In genomic region chrX:164446106-164446551, GRCm38 (mm10) we compare ENCODE assay signal across 13 mouse cellular contexts. TPM values are rescaled to one million over a fixed set of nuclear protein-coding genes. Genes with fewer than 3 reads are reported as not detected.
A peak's percentile ranks its signal among the peaks of the same experiment; 100 is the strongest.
DNase-seq lines count a peak whose midpoint lies in the region; ATAC-seq and TF ChIP-seq lines count a peak whose summit lies in the region.
"Had no signal": no experiment of that assay in that cellular context is flagged by ENCODE, and none has a peak within 500 bp of the region (broad histone marks: within the 10 kb centered on the region; RNA-seq: fewer than 3 reads in every experiment).

No protein-coding gene starts in this region.

- intact Hi-C loops in heart, adult 2 months (cut with DNase I): loop anchor here (5.0 kb wide), 1 partner anchor 264 kb away; no protein-coding TSS in a partner anchor
- intact Hi-C loops in heart, postnatal 36 days (cut with DNase I): no loop called here

- ATAC-seq in lung, postnatal 0 days: peak; percentile 70
- ATAC-seq: hindbrain, postnatal 0 days had no signal

- H3K4me3 ChIP-seq in heart, adult 2 months: no peak overlapping the region
- H3K4me3 ChIP-seq in lung, postnatal 0 days (ENCODE audit: low read depth, low read length): no peak overlapping the region
- H3K4me3 ChIP-seq: embryonic facial prominence, embryonic 13.5 days had no signal

- H3K27me3 ChIP-seq in heart, adult 2 months (ENCODE audit: control insufficient read depth, insufficient read depth, low read length): no peaks in the 10 kb centered on the region
- no peaks in the 10 kb centered on the region for H3K27me3 ChIP-seq in lung, postnatal 0 days (replicated peaks; ENCODE audit: insufficient read depth, low read length)

- 78% methylated on average over 10 of the region's 10 CpGs for WGBS in heart, adult 2 months
- whole genome bisulfite sequencing in lung, postnatal 0 days: 57% methylated on average over 10 of the region's 10 CpGs

- H3K36me3 ChIP-seq in heart, adult 2 months (ENCODE audit: control insufficient read depth, insufficient read depth, low read length): no peaks in the 10 kb centered on the region
- H3K36me3 ChIP-seq in lung, postnatal 0 days (ENCODE audit: insufficient read depth, low read length): no peaks in the 10 kb centered on the region
- H3K36me3 ChIP-seq: embryonic facial prominence, embryonic 13.5 days had no signal

- H3K27ac ChIP-seq in heart, adult 2 months: no peak overlapping the region
- H3K27ac ChIP-seq in lung, postnatal 0 days (ENCODE audit: low read length): no peak overlapping the region
- H3K27ac ChIP-seq: embryonic facial prominence, embryonic 13.5 days; hindbrain, postnatal 0 days had no signal

- no peak overlapping the region for H3K4me2 ChIP-seq in lung, postnatal 0 days (replicated peaks; ENCODE audit: low read depth, low read length)
- H3K4me2 ChIP-seq: embryonic facial prominence, embryonic 13.5 days had no signal

- TF ChIP-seq CTCF in heart, adult 2 months (IDR thresholded peaks at IDR 0.05): peak; percentile 53
- peak; percentile 44 for TF ChIP-seq CTCF in lung, postnatal 0 days (IDR thresholded peaks at IDR 0.05)

- no peaks in the 10 kb centered on the region for H3K79me2 ChIP-seq in heart, adult 2 months (replicated peaks; ENCODE audit: control insufficient read depth, insufficient read depth, low read length)

- TF ChIP-seq EP300 in heart, adult 2 months (IDR thresholded peaks at IDR 0.05; ENCODE audit: insufficient read depth, low read depth, low read length): no peak
- no peak for TF ChIP-seq EP300 in lung, postnatal 0 days (IDR thresholded peaks at IDR 0.05)

- H3K4me1 ChIP-seq in heart, adult 2 months (ENCODE audit: control insufficient read depth, insufficient read depth, low read length): no peaks in the 10 kb centered on the region; the same call in 1 of the 2 replicates
- no peaks in the 10 kb centered on the region for H3K4me1 ChIP-seq in lung, postnatal 0 days (ENCODE audit: insufficient read depth, low read depth, low read length)
- H3K4me1 ChIP-seq: embryonic facial prominence, embryonic 13.5 days had no signal

- no peak for DNase-seq in heart, adult 2 months
- no peak for DNase-seq in heart, postnatal 36 days
- peak; percentile 7 for DNase-seq in urinary bladder, postnatal 25 days (ENCODE audit: low spot score)
- DNase-seq in urinary bladder, adult 2 months (ENCODE audit: low spot score): no peak
- peak; percentile 34 for DNase-seq in lung, postnatal 0 days (ENCODE audit: low spot score)
- no peak for DNase-seq in left cerebral cortex, adult 18-20 months (ENCODE audit: low spot score in 2 of 2)
- DNase-seq in cerebellum, adult 8-10 months: no peak
- no peak for DNase-seq in heart, adult 8-10 months (ENCODE audit: low spot score)
- DNase-seq: gastrocnemius, postnatal 36 days had no signal

- H3K9ac ChIP-seq in heart, adult 2 months (ENCODE audit: low read depth, low read length): no peak overlapping the region
- H3K9ac ChIP-seq in lung, postnatal 0 days (replicated peaks; ENCODE audit: low read depth): no peak overlapping the region
- H3K9ac ChIP-seq: embryonic facial prominence, embryonic 13.5 days had no signal

- TF ChIP-seq POLR2A in heart, adult 2 months (IDR thresholded peaks at IDR 0.05; ENCODE audit: insufficient read depth, low read depth, low read length): no peak

- no peaks in the 10 kb centered on the region for H3K9me3 ChIP-seq in lung, postnatal 0 days (ENCODE audit: low read length)
- H3K9me3 ChIP-seq: embryonic facial prominence, embryonic 13.5 days had no signal

RNA-seq across cellular contexts. Expression of gene Asb11, which starts 9.3 kb away (rescaled TPM):
- total RNA-seq in heart, adult 2 months (2021): 100 to 1,000 TPM; 120 to 232 TPM
- 86.4 and 166 TPM in 2 replicates for polyA plus RNA-seq in heart, adult 2 months (2012; rRNA removed)
- total RNA-seq in heart, postnatal 36 days (2021): 100 to 1,000 TPM; 116 to 171 TPM
- polyA plus RNA-seq in urinary bladder, adult 2 months (2012; rRNA removed): 0.22 and 0.31 TPM in 2 replicates
- 0.70 and 1.3 TPM in 2 replicates for polyA plus RNA-seq in lung, postnatal 0 days (2015; fragmentation: Nextera tagmentation; extraction: Ambion mirVana)
- total RNA-seq in left cerebral cortex, adult 18-20 months (2021): 1 to 10 TPM; 5.0 to 7.2 TPM
- 100 to 1,000 TPM; 144 to 186 (median 154) TPM for total RNA-seq in heart, adult 8-10 months (2022)
- total RNA-seq: hindbrain, postnatal 0 days had no signal
- polyA plus RNA-seq: embryonic facial prominence, embryonic 13.5 days; hindbrain, postnatal 0 days; spleen, adult 2 months had no signal

RNA-seq across cellular contexts. Expression of gene Piga, which starts 26.5 kb away (rescaled TPM):
- 1 to 10 TPM; 1.5 to 2.4 TPM for total RNA-seq in heart, adult 2 months (2021)
- polyA plus RNA-seq in heart, adult 2 months (2012; rRNA removed): 1.0 and 2.1 TPM in 2 replicates
- 1 to 10 TPM; 2.2 to 2.3 TPM for total RNA-seq in heart, postnatal 36 days (2021)
- 4.0 and 4.4 TPM in 2 replicates for polyA plus RNA-seq in urinary bladder, adult 2 months (2012; rRNA removed)
- polyA plus RNA-seq in lung, postnatal 0 days (2015; fragmentation: Nextera tagmentation; extraction: Ambion mirVana): 6.1 and 7.0 TPM in 2 replicates
- 1 to 10 TPM; 5.6 to 6.6 TPM for total RNA-seq in left cerebral cortex, adult 18-20 months (2021)
- total RNA-seq in heart, adult 8-10 months (2022): 1 to 10 TPM; 1.4 to 2.4 (median 2.0) TPM

RNA-seq across cellular contexts. Expression of gene Asb9, which starts 60.0 kb away (rescaled TPM):
- total RNA-seq in heart, adult 2 months (2021): not detected
- polyA plus RNA-seq in heart, adult 2 months (2012; rRNA removed): not detected in 2 replicates
- not detected for total RNA-seq in heart, postnatal 36 days (2021)
- not detected in 2 replicates for polyA plus RNA-seq in urinary bladder, adult 2 months (2012; rRNA removed)
- not detected in 2 replicates for polyA plus RNA-seq in lung, postnatal 0 days (2015; fragmentation: Nextera tagmentation; extraction: Ambion mirVana)
- not detected for total RNA-seq in left cerebral cortex, adult 18-20 months (2021)
- total RNA-seq in heart, adult 8-10 months (2022): not detected
- total RNA-seq: gastrocnemius, postnatal 36 days; hindbrain, postnatal 0 days; left cerebral cortex, adult 8-10 months had no signal
- polyA plus RNA-seq: hindbrain, postnatal 0 days; spleen, adult 2 months had no signal

Comparison
In these comparisons a context has a peak if more than half of its experiments do, and no peak if none do; other contexts are left out.
1. DNase-seq: peak in urinary bladder, postnatal 25 days (single experiment) and lung, postnatal 0 days (single experiment); none in heart, adult 2 months (0 of 2), heart, postnatal 36 days (0 of 2), urinary bladder, adult 2 months (single experiment), left cerebral cortex, adult 18-20 months (0 of 2), cerebellum, adult 8-10 months (single experiment) and heart, adult 8-10 months (single experiment).
2. RNA of gene Asb11, which starts 9.3 kb away (total RNA-seq): 120 to 232 TPM in heart, adult 2 months, 116 to 171 TPM in heart, postnatal 36 days and 144 to 186 TPM in heart, adult 8-10 months; 5.0 to 7.2 TPM in left cerebral cortex, adult 18-20 months; every median in the first group is over 10 times any median in the second.